Mouse (Mus musculus): ENCODE results near the gene Car2.

Gene Car2

DNA sequence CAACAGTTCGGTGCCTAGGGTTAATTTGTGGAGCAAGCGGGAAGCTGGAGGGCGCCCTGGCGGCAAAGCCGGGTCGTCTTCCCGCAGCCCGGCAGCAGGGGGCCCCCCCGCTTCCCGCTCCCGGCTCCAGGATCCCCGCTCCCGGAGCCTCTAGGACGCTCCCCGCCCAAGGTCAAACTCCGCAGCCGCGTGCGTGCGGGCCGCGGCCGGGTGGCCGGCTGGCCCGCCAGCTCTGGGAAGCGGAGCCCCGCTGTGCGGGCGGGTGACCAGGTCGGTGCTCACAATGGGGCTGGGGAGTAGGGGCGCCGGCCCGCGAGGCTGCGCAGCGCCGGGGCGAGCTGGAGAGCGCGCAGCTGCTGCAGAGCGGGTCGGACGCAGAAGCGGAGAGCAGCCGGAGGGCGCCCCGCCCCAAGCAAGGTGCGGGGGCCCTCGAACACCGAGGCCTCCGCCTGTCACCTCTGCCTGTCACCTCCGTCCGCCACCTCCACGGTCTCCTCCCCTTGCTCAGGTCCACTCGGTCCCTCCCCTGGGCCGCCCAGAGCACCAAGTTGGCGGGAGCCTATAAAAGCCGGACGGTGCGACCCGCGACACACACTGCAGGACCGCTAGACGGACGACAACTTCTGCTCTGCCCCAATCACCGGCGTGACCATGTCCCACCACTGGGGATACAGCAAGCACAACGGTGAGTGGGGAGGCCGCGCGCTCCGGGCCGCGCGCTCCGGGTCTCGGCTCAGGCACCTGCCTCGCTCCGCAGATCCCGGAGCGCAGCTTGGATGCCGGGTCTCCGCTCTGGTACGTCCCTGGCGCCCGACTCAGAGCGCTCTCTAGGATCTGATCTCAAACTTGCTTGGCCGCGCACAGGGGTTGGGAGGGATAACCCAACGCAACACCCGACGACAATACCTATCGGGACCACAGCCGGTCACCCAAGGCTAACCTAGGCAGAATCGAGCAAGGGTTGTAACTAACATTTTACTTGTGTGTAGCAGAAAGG is at the start of gene Car2:
Gene Car2 (plus strand): TSS at position 172 of the 997 bp plus-strand sequence.
- in situ Hi-C loops (cut with MboI), result no loop called here

DNA sequence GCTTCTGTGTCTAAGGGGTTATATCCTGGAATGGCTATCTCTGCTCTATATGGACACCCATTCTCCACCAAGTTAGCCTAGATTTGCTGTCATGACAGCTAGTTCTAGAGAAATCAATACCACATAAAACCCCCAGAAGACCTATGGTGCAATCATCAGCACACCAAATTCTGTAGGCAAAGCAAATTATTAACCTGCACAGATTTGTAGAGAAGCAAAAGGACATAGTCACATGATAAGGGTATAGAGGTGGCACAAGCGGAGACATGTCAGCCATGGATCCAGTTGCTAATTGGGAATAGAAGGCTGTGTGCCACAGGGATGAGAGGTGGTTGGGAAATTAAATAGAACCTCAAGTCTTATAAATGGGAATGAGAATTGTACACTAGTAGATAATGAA is 47.1 kb upstream of the Car2 start:
- in situ Hi-C loops (cut with MboI), result no loop called here

DNA sequence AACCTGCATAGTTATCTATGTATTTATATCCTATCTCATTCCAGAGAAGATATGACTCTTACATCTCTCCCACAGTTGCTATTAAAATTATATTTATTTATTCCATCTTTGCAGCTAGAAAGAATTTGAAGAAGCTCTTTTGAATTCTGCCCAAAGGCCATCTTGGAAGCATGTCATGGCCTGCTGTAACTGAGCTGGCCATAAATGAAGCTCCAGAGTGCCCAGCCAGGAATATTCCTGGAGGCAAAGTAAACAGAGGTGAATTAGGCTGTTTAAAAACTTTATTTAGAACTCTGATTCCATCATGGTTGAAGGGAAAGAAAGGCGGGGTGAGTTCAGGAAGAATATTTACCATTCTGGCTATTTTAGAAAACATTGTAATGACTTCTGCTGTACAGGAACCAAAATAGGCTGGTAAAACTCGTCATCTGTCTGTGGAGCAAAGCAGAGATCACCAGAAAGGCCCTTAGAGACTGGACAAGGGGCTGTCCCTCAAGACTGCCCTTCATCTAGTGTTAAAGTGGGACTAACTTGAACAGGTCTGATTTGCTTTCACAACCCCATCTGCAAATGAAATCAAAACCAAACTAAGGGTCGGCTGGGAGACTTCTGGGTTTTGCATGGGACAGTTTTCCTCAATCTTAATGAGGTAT is 46.5 kb upstream of the Car2 start:
- in situ Hi-C loops (cut with MboI), result no loop called here

DNA sequence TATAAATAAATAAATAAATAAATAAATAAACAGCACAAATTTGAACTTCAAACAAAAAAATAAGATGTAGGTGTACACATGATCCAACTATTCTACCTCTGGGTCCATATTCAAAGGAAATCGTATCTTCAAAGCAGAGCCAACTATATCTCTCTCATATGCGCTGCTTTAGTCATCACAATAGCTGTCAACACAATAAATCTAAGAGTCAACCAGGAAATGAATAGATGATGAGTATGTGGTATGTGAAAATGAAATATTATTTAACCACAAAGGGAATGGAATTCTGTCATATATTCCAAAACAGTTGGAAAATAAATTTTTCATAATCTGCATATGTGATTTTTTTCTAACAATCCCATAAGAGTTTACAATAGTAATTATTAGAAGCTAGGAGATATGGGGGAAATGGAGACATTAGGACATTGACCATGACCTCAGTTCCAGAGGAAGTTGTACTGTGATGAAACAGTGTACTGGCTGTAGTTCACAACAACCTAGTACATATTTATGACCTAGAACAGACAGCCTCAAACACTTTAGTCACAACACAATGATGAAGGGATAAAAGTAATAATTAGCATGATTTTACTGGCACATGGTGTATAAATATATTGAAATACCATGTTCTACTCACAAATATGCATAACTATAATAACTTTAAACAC is 37.4 kb upstream of the Car2 start:
- in situ Hi-C loops (cut with MboI), result no loop called here

DNA sequence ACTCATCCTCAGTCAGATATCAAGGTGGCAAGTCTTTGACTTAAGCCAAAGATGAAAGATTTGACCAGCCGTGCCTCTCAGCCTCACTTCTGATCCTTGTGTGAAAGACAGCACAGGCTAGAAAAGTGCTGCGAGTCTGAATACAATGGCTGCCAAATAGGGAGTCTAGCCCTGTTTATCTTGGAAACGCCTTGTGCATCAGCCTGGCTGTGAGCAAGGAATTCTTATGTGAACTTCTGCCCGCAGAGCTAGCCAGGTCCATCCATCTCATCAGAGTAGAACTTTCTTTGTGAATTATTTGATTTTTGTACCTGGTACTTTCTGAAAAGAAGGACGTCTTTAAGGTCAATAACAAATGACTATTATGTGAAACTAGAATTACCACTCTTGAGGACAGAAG is 32.1 kb upstream of the Car2 start:
- in situ Hi-C loops (cut with MboI), result loop anchor here (25.0 kb wide), 2 partner anchors 167 to 467 kb away; no protein-coding TSS in a partner anchor

DNA sequence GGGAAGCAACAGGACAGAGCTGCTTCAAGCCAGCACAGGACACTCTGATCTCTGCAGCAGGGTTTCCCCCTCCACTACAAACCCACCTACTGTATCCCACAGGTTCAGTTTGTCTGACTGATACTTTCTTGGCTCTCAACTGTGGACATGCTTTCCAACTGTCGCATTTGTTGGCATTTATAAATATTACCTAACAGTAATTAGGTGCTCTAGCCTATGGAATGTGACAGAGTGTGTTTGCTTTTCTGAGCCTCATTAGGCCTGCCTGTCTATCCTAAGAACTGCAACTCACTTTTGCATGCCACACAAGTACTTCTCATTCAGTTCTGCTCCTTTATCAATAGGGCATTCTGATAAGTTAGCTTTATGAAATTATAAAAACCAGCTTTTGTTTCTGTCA is 31.6 kb upstream of the Car2 start:
- in situ Hi-C loops (cut with MboI), result loop anchor here (25.0 kb wide), 2 partner anchors 167 to 467 kb away; no protein-coding TSS in a partner anchor

DNA sequence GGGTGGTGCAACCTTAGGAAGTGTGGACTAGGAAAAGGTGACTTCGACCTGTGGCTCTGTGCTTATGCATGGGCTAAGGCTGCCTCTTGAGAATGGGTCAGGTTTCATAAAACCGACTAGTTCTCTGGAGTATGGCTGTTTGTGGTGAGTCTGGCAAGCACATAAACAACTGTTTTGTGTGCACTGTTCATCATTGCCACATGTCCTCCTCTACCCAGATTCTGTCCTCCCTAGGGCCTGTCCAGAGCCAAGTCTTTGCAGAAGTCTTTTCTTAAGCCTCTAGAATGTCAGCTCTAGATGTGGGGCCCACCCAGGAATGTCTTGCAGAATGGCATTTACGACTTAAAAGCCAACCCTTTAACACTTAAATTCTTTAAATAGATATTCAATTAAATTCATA is 28.2 kb upstream of the Car2 start:
- in situ Hi-C loops (cut with MboI), result loop anchor here (25.0 kb wide), 2 partner anchors 171 to 471 kb away; no protein-coding TSS in a partner anchor

DNA sequence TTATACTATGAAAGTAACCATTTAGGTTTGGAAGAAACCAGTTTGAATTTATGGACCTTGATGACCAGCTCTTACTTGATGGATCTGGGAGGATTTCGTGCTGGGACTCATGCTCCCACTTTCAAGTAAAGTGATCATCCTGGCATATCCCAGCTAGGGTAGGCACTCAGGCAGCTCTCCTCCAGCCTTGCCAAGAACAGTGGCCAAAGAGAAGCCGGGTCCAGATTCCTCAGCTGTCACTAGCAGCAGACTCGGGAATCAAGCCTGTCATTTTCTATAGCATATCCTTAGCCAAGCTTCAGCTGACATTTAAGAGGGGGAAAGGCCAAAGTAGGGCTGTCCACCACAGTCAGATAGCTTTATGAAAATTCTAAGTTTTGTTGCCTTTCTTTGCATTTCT is 25.8 kb upstream of the Car2 start:
- in situ Hi-C loops (cut with MboI), result loop anchor here (25.0 kb wide), 2 partner anchors 173 to 473 kb away; no protein-coding TSS in a partner anchor

DNA sequence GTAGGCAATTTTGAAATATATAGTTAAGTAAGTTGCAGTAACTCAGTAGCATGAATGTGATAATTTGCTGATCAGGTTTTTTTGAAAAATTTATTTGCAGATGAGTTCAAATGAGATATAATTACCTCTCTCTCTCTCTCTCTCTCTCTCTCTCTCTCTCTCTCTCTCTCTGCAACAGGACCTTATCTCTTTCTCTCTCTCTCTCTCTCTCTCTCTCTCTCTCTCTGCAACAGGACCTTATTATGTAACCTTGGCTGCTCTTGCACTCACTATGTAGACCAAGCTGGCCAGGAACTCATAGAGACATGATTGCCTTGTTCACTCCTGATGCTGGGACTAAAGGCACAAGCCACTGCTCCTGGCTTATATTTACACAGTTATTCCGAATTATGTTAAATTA is 24.9 kb upstream of the Car2 start:
- in situ Hi-C loops (cut with MboI), result loop anchor here (25.0 kb wide), 2 partner anchors 174 to 474 kb away; no protein-coding TSS in a partner anchor

DNA sequence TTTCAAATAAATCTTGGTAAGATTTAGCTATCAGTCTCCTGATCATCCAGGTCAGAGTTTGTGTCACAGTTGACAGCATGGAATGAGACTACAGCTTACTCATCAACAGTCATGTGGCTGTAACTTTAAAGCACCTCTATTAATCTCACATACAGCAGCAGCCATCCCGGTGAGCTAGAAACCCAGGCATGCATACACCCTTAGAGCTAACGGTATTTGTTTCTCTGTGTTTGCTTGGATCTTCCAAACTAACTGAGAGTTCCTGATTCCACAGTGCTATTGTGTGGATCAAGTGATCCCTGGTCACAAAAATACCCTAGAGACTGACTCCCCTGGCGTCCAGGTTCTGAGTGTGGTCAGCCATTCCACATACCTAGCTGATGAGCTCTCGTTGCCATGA is 24.3 kb upstream of the Car2 start:
- in situ Hi-C loops (cut with MboI), result loop anchor here (25.0 kb wide), 2 partner anchors 174 to 474 kb away; no protein-coding TSS in a partner anchor

DNA sequence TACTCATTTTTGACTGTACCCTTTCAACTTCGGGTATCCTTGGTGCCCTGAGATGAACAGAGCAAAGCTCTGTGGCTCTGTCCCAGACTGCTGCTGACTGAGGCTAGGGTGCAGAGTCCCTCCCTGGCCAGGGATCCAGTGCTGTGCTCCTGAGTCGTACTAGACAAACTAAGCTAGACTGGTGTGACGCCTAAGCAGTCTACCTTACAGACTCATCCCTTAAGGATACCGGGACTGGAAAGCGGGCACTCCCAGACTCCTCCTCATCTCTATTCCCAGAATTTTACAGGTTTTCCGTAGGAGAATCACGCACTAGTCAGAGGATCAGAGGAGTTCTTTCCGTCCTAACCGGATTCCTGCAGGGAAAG is 23.4 kb upstream of the Car2 start:
- in situ Hi-C loops (cut with MboI), result loop anchor here (25.0 kb wide), 2 partner anchors 175 to 475 kb away; no protein-coding TSS in a partner anchor

DNA sequence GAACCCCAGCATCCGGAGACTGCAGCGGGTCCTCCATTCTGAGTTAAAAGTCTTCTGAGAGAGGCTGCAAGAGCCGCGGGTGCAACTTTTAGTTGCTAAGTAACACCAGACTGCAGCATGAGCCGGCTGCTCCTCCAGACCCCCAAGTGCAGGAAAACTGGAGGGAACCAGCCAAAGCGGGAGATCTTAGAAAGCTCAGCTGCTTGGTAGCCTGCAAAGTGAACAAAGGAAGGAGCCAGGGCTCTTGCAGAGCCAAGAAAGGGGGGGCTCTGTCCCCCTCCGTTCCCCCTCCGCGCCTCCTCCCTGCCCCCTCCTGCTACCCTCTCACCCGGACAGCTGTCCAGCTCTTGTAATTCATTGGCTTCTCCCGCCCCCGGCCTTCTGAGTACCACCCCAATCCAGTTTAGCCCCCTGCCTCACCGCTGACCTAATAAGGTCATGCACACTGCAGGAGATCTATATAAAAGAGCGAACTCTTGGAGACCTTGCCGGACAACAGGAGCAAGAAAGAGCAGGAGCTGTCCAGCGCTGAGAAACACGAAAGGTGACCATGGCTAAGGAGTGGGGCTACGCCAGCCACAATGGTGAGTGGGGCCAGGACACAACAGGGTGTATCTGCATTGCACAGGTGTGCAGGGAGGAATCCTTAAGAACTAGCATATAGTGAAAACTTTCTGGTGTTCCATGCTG is 22.9 kb upstream of the Car2 start, which contains the start of gene Car3:
Gene Car3 (plus strand): TSS at position 491 of the 690 bp plus-strand sequence.
- in situ Hi-C loops (cut with MboI), result loop anchor here (25.0 kb wide), 2 partner anchors 176 to 476 kb away; no protein-coding TSS in a partner anchor

DNA sequence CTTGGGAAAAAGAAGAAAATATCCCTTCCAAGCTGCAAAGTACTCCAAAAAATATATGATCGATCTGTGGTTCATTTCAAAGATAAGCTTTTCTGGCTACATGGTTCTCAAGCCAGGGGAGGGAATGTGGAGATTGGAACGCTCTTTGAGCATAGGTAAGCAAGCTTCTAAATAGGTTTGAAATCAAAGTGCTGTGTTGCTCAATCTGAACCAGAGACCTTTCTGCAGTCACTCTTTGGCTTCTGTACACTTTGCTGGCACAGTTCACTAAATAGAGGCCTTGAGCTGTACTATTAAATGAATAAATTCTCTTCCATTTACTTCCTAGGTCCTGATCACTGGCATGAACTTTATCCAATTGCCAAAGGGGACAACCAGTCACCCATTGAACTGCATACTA is 22.2 kb upstream of the Car2 start:
- in situ Hi-C loops (cut with MboI), result loop anchor here (25.0 kb wide), 2 partner anchors 177 to 477 kb away; no protein-coding TSS in a partner anchor

DNA sequence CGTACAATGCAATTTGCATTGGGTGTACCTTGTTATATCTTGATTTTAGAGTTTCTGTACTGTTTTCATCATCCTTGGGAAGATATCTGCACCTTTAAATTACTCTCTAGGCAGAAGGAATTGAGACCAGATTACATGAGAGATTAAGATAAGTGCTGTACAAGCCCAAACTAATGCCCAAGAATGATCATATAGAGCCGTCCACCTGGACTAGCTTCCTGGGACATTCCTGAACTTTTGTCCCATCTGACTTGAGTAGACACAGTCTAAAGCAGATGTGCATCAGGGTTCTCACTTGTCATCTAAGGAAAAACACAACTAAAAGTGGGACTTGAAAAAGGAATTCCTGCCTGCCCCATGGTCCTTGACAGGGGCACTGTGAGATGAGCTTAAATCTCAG is 20.1 kb upstream of the Car2 start:
- in situ Hi-C loops (cut with MboI), result loop anchor here (25.0 kb wide), 2 partner anchors 179 to 479 kb away; no protein-coding TSS in a partner anchor

DNA sequence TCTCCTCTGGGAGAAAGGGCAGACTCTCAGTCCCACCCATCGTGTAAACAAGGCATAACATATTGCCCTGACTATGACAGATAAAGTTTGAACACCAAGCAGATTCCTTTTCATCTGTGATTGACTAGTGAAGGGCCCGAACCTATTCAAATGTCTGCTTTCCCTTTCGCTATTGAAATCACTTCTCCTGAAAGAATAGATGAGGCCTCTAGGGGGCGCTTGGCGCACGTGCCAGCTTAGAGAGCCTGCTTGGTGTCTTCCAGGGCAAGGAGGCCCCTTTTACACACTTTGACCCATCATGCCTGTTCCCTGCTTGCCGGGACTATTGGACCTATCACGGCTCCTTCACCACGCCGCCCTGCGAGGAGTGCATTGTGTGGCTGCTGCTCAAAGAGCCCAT is 16.3 kb upstream of the Car2 start:
- in situ Hi-C loops (cut with MboI), result loop anchor here (25.0 kb wide), 2 partner anchors 182 to 482 kb away; no protein-coding TSS in a partner anchor

DNA sequence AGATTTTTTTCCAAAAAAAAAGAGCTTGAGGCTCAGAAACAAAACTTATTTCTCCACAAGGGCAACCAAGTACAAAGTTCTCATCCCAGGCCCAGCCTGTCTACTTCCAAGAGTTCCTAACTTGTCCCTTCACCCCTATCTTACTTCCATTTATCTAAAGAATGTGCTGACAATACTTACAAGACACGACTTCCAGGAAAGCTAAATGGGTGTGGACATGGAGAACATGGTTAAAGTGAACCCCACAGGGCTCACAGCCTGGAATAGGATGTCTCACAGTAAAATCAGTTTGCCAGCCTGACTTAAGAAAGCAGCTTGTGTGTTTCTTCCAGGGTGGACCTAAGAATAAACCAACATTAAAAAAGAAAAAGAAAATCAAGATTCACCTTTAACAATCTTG is 15.5 kb upstream of the Car2 start:
- in situ Hi-C loops (cut with MboI), result loop anchor here (25.0 kb wide), 2 partner anchors 183 to 483 kb away; no protein-coding TSS in a partner anchor

DNA sequence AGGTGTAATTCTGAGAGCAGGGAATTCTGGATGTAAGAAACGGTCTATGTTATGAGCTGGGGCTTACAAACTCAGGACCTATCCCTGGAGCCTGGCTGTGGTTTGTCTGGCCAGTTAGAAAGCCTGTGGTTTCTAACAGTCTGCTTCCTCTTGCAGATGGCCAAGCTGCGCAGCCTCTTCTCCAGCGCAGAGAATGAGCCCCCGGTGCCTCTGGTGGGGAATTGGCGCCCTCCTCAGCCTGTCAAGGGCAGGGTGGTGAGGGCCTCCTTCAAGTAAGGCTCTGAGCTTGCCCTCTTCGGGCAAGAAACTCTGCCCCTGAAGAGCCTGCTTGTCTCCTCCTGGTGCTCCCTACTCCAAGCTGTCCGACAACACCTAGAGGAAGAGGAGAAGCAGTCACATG is 14.7 kb upstream of the Car2 start:
- in situ Hi-C loops (cut with MboI), result loop anchor here (25.0 kb wide), 2 partner anchors 184 to 484 kb away; no protein-coding TSS in a partner anchor

DNA sequence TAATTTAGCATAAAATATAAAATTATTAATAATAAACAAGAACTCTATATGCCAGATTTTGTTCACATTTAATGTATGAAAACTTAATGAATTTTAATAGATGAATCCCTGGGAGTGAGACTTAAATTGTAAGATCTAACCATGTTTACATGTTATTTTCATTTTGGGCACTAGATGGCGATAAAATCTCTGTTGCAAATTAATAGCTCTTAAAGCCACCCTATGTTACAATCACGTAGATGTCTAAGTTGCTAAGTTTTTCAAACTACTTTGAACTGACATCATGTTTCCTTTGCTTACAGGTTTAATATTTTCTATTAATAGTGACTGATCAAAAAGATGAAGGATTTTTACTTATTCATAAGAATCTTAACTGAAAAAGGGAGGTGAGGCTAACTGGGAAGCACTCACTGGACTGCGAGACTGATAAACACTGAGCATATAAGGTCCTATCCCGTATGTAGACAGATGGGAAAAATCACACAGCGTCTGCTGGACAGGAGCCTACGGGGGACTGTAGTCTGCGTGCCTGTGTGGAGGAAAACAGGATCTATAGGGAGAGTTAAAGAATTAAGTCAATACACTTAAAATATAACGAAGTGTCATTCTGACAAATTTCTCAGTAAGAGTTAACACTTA is 11.6 kb upstream of the Car2 start:
- in situ Hi-C loops (cut with MboI), result loop anchor here (5.0 to 25.0 kb wide), 3 partner anchors 187 to 487 kb away; no protein-coding TSS in a partner anchor

DNA sequence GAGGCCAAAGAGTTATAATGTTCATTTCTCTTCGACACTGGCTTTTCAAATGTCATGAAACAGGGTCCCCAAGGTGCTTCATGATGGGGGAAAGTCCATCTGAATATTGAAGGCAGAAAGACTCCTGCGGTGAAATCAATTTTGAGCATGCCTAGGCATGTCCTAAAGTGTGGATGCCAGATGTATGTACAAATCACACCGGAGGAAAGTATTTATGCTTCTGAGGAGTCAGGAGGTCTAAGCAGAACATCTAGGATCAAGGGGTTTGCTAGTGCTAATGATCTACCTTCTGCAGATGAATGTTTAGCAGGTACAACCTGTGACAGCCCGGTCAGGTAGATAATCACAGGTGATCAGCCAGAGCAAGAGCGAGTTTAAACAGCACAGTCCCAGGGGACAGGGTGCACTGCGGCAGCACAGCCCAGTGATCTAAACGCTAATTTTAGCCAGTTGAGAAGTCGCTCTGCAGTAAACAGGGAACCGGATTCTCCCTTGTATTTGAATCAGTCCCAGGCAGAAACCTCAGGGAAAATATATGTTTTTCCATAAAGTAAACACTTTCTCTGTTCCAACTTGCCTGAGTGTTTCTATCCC is 9.7 kb upstream of the Car2 start:
- in situ Hi-C loops (cut with MboI), result loop anchor here (5.0 kb wide), 1 partner anchor 316 kb away; no protein-coding TSS in a partner anchor
